Mouse (Mus musculus) forebrain, embryonic 10.5 days (tissue): ENCODE results near the gene Gramd4. TPM values are rescaled to one million over a fixed set of nuclear protein-coding genes. Genes with fewer than 3 reads are reported as not detected.
A peak's percentile ranks its signal among the peaks of the same experiment; 100 is the strongest.

ENCODE experiments used
- DNase-seq: peaks from one replicate; pipeline ENCODE4 v3.0.0-alpha.2; 2017; ENCODE audit warnings: low spot score; ENCODE audit errors: extremely low spot score
- H3K27ac ChIP-seq: fragments of 300-500 bp; sonication (generic); 2 replicates; pipeline ENCODE4 v1.5.1; 2016; ENCODE audit warnings: mild to moderate bottlenecking
- H3K27me3 ChIP-seq: fragments of 300-500 bp; sonication (generic); 2 replicates; pipeline ENCODE4 v1.6.1; 2016; ENCODE audit warnings: mild to moderate bottlenecking; ENCODE audit not compliant: poor library complexity, severe bottlenecking
- H3K36me3 ChIP-seq: fragments of 300-500 bp; sonication (generic); replicated peaks from 2 replicates; pipeline ENCODE4 v1.6.1; 2016; ENCODE audit warnings: mild to moderate bottlenecking, moderate library complexity
- H3K4me1 ChIP-seq: fragments of 300-500 bp; sonication (generic); 2 replicates; pipeline ENCODE4 v1.6.1; 2016
- H3K4me3 ChIP-seq: fragments of 300-500 bp; sonication (generic); 2 replicates; pipeline ENCODE4 v1.5.1; 2016; ENCODE audit warnings: mild to moderate bottlenecking, moderate library complexity
- H3K9me3 ChIP-seq: fragments of 300-500 bp; sonication (generic); 2 replicates; pipeline ENCODE4 v1.6.1; 2016; ENCODE audit warnings: mild to moderate bottlenecking, moderate library complexity
- WGBS: fragments of 180-500 bp; shearing (Covaris S2); methylation state at CpG from one replicate; pipeline ENCODE4 v1.1.7; 2016; 5-methylcytosine and 5-hydroxymethylcytosine counted together
- polyA plus RNA-seq: library from polyadenylated mRNA; unstranded; fragments of >200 nt; fragmentation: Nextera tagmentation; extraction: Ambion mirVana; gene quantifications from 2 replicates; pipeline ENCODE4 v1.2.1, GENCODE M21; 2016

Gene Gramd4
- polyA plus RNA-seq, 1 experiment from 2014 or later = 16.2 TPM

- Histone ChIP-seq H3K36me3 (peaks cover 25% of the 10 kb centered on the region), H3K4me3 (no peak overlapping the region), H3K4me1 (peaks cover 51% of the 10 kb centered on the region), H3K27ac (no peak overlapping the region), H3K27me3 (no peaks in the 10 kb centered on the region; the same call in 1 of the 2 replicates), H3K9me3 (peaks cover 5% of the 10 kb centered on the region; the same call in 1 of the 2 replicates)
- 92% methylated on average over 3 of the region's 3 CpGs for WGBS
- DNase-seq = no peak
These were observed 7.3 kb downstream of the Gramd4 start for GRCm38 (mm10) chr15:86064850-86065229.

- WGBS = 90% methylated on average over 4 of the region's 4 CpGs
- H3K4me1 ChIP-seq = peaks cover 51% of the 10 kb centered on the region
- H3K9me3 ChIP-seq = peaks cover 5% of the 10 kb centered on the region; the same call in 1 of the 2 replicates
- no peak overlapping the region for H3K4me3 ChIP-seq
- DNase-seq = no peak
- H3K27ac ChIP-seq = no peak overlapping the region
- no peaks in the 10 kb centered on the region; the same call in 1 of the 2 replicates for H3K27me3 ChIP-seq
- peaks cover 25% of the 10 kb centered on the region for H3K36me3 ChIP-seq
These were observed 7.9 kb downstream of the Gramd4 start for GRCm38 (mm10) chr15:86065367-86065766.

- Histone ChIP-seq H3K9me3 (peaks cover 5% of the 10 kb centered on the region; the same call in 1 of the 2 replicates), H3K4me3 (no peak overlapping the region), H3K27me3 (no peaks in the 10 kb centered on the region), H3K36me3 (peaks cover 17% of the 10 kb centered on the region), H3K4me1 (peaks cover 45% of the 10 kb centered on the region), H3K27ac (no peak overlapping the region)
- DNase-seq = no peak
- 80% methylated on average over 14 of the region's 14 CpGs for WGBS
These were observed 9.5 kb downstream of the Gramd4 start for GRCm38 (mm10) chr15:86066836-86067580.

GRCm38 (mm10) chr15:86067581-86067910, 10.1 kb downstream of the Gramd4 start:
- H3K27me3 ChIP-seq = no peaks in the 10 kb centered on the region
- peaks cover 45% of the 10 kb centered on the region for H3K4me1 ChIP-seq
- no peak for DNase-seq
- peaks cover 17% of the 10 kb centered on the region for H3K36me3 ChIP-seq
- 78% methylated on average over 6 of the region's 6 CpGs for WGBS
- H3K4me3 ChIP-seq = no peak overlapping the region
- peaks cover 5% of the 10 kb centered on the region; the same call in 1 of the 2 replicates for H3K9me3 ChIP-seq
- 0 out of 2 replicates have a peak overlapping the region, but pooled peaks have one; percentile 21 for H3K27ac ChIP-seq

- H3K27me3 ChIP-seq = no peaks in the 10 kb centered on the region
- WGBS = 92% methylated on average over 4 of the region's 4 CpGs
- H3K4me1 ChIP-seq = peaks cover 42% of the 10 kb centered on the region
- peaks cover 5% of the 10 kb centered on the region; the same call in 1 of the 2 replicates for H3K9me3 ChIP-seq
- H3K27ac ChIP-seq = 0 out of 2 replicates have a peak overlapping the region, but pooled peaks have one; percentile 21
- no peak for DNase-seq
- peaks cover 13% of the 10 kb centered on the region for H3K36me3 ChIP-seq
- H3K4me3 ChIP-seq = no peak overlapping the region
These were observed 10.5 kb downstream of the Gramd4 start for GRCm38 (mm10) chr15:86067941-86068495.

GRCm38 (mm10) chr15:86069011-86069791, 11.7 kb downstream of the Gramd4 start:
- Histone ChIP-seq H3K4me3 (no peak overlapping the region), H3K4me1 (peaks cover 42% of the 10 kb centered on the region), H3K36me3 (peaks cover 11% of the 10 kb centered on the region), H3K27me3 (no peaks in the 10 kb centered on the region), H3K27ac (0 out of 2 replicates have a peak overlapping the region, but pooled peaks have one; percentile 44), H3K9me3 (peaks cover 5% of the 10 kb centered on the region; the same call in 1 of the 2 replicates)
- no peak for DNase-seq
- WGBS = 81% methylated on average over 10 of the region's 10 CpGs

GRCm38 (mm10) chr15:86070368-86070767, 12.9 kb downstream of the Gramd4 start:
- peaks cover 42% of the 10 kb centered on the region for H3K4me1 ChIP-seq
- WGBS = 57% methylated on average over 11 of the region's 11 CpGs

GRCm38 (mm10) chr15:86071166-86071565, 13.7 kb downstream of the Gramd4 start:
- WGBS = 52% methylated on average over 1 of the region's 1 CpGs
- Histone ChIP-seq H3K27me3 (no peaks in the 10 kb centered on the region), H3K9me3 (no peaks in the 10 kb centered on the region), H3K4me1 (peaks cover 47% of the 10 kb centered on the region), H3K4me3 (no peak overlapping the region), H3K27ac (0 out of 2 replicates have a peak overlapping the region, but pooled peaks have one; percentile 15), H3K36me3 (no peaks in the 10 kb centered on the region)
- DNase-seq = no peak

More at GRCm38 (mm10) chr15:86070368-86070767, 12.9 kb downstream of the Gramd4 start:
- no peak for DNase-seq
- H3K27ac ChIP-seq = peak overlapping the region; percentile 40
- H3K9me3 ChIP-seq = peaks cover 5% of the 10 kb centered on the region; the same call in 1 of the 2 replicates
- H3K4me3 ChIP-seq = no peak overlapping the region
- H3K27me3 ChIP-seq = no peaks in the 10 kb centered on the region
- H3K36me3 ChIP-seq = peaks cover 5% of the 10 kb centered on the region

GRCm38 (mm10) chr15:86074171-86074937, 16.9 kb downstream of the Gramd4 start:
- Histone ChIP-seq H3K27ac (no peak overlapping the region), H3K4me1 (peaks cover 38% of the 10 kb centered on the region), H3K9me3 (no peaks in the 10 kb centered on the region), H3K36me3 (no peaks in the 10 kb centered on the region), H3K27me3 (no peaks in the 10 kb centered on the region), H3K4me3 (no peak overlapping the region)
- DNase-seq = no peak
- WGBS = 93% methylated on average over 16 of the region's 16 CpGs

- Histone ChIP-seq H3K36me3 (no peaks in the 10 kb centered on the region), H3K4me3 (no peak overlapping the region), H3K27ac (no peak overlapping the region), H3K4me1 (peaks cover 34% of the 10 kb centered on the region), H3K27me3 (no peaks in the 10 kb centered on the region), H3K9me3 (no peaks in the 10 kb centered on the region)
- no peak for DNase-seq
- WGBS = 95% methylated on average over 20 of the region's 20 CpGs
These were observed 18.0 kb downstream of the Gramd4 start for GRCm38 (mm10) chr15:86075305-86076047.

GRCm38 (mm10) chr15:86076048-86076315, 18.5 kb downstream of the Gramd4 start:
- Histone ChIP-seq H3K36me3 (no peaks in the 10 kb centered on the region), H3K9me3 (no peaks in the 10 kb centered on the region), H3K4me3 (no peak overlapping the region), H3K27ac (no peak overlapping the region), H3K4me1 (peaks cover 31% of the 10 kb centered on the region), H3K27me3 (no peaks in the 10 kb centered on the region)
- WGBS = 79% methylated on average over 2 of the region's 2 CpGs
- no peak for DNase-seq

GRCm38 (mm10) chr15:86076378-86076777, 18.9 kb downstream of the Gramd4 start:
- Histone ChIP-seq H3K27ac (no peak overlapping the region), H3K4me1 (peaks cover 31% of the 10 kb centered on the region), H3K27me3 (no peaks in the 10 kb centered on the region), H3K36me3 (no peaks in the 10 kb centered on the region), H3K4me3 (no peak overlapping the region), H3K9me3 (no peaks in the 10 kb centered on the region)
- DNase-seq = no peak
- WGBS = 86% methylated on average over 8 of the region's 8 CpGs
